Mouse (Mus musculus) limb, embryonic 13.5 days (tissue): ENCODE results near the gene Amn1. TPM values are rescaled to one million over a fixed set of nuclear protein-coding genes. Genes with fewer than 3 reads are reported as not detected.

Experiments
- ATAC-seq: fragments of 200-750 bp; cut with Nextera tagmentation; 2 replicates; pipeline ENCODE4 v1.8.0; 2017; ENCODE audit warnings: low read depth, moderate number of reproducible peaks, moderate TSS enrichment; ENCODE audit not compliant: low FRiP score
- H3K27ac ChIP-seq: fragments of 300-500 bp; sonication (generic); 2 replicates; pipeline ENCODE4 v1.5.1; 2015; ENCODE audit warnings: inconsistent platforms, mild to moderate bottlenecking, moderate library complexity
- H3K27me3 ChIP-seq: fragments of 300-500 bp; sonication (generic); 2 replicates; pipeline ENCODE4 v1.6.1; 2015; ENCODE audit warnings: mild to moderate bottlenecking, inconsistent platforms
- H3K36me3 ChIP-seq: fragments of 300-500 bp; sonication (generic); 2 replicates; pipeline ENCODE4 v1.6.1; 2015; ENCODE audit warnings: inconsistent platforms, mild to moderate bottlenecking, moderate library complexity
- H3K4me1 ChIP-seq: fragments of 300-500 bp; sonication (generic); 2 replicates; pipeline ENCODE4 v1.6.1; 2015; ENCODE audit warnings: inconsistent platforms
- H3K4me2 ChIP-seq: fragments of 300-500 bp; sonication (generic); replicated peaks from 2 replicates; pipeline ENCODE4 v1.6.1; 2015; ENCODE audit warnings: inconsistent platforms, mild to moderate bottlenecking, moderate library complexity
- H3K4me3 ChIP-seq: fragments of 300-500 bp; sonication (generic); 2 replicates; pipeline ENCODE4 v1.5.1; 2015; ENCODE audit warnings: moderate library complexity, mild to moderate bottlenecking, inconsistent platforms
- H3K9ac ChIP-seq: fragments of 300-500 bp; sonication (generic); 2 replicates; pipeline ENCODE4 v1.6.1; 2015; ENCODE audit warnings: mild to moderate bottlenecking, inconsistent platforms
- H3K9me3 ChIP-seq: fragments of 300-500 bp; sonication (generic); 2 replicates; pipeline ENCODE4 v1.6.1; 2016; ENCODE audit warnings: inconsistent platforms
- WGBS: fragments of 180-500 bp; shearing (Covaris S2); methylation state at CpG from one replicate; pipeline ENCODE4 v1.1.7; 2015; 5-methylcytosine and 5-hydroxymethylcytosine counted together
- polyA plus RNA-seq: library from polyadenylated mRNA; unstranded; fragments of >200 nt; fragmentation: Nextera tagmentation; extraction: Ambion mirVana; gene quantifications from 2 replicates; pipeline ENCODE4 v1.2.1, GENCODE M21; 2015

Amn1 gene
- polyA plus RNA-seq, 1 experiment from 2014 or later = 37.9 TPM

DNA sequence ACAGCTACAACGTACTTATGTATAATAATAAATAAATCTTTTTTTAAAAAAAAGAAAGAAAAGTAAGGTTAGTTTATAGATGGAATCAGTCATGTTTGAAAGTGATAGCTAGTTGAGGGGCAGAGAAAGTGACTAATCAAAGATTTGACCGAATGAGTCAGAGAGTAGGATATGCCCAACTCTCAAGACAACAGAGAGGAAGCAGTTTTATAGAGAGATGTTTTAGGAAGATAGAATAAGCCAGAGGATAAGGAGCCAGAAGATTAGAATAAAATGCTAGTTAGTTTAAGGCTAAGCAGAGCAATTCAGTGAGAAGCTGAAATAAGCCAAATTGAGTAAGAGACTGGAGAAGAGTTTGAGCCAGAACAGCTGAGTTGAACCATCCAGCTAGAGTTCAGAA, 36.4 kb downstream of the Amn1 start:
- ATAC-seq = no peak
- Histone ChIP-seq H3K27ac (no peak overlapping the region), H3K27me3 (no peaks in the 10 kb centered on the region), H3K4me2 (no peak overlapping the region), H3K9me3 (no peaks in the 10 kb centered on the region), H3K9ac (no peak overlapping the region), H3K4me1 (no peaks in the 10 kb centered on the region), H3K4me3 (no peak overlapping the region), H3K36me3 (peaks cover 32% of the 10 kb centered on the region)
- WGBS = 96% methylated on average over 2 of the region's 2 CpGs

- no peak for ATAC-seq
- no peak overlapping the region for H3K27ac ChIP-seq
- H3K4me3 ChIP-seq = no peak overlapping the region
- H3K36me3 ChIP-seq = peaks cover 37% of the 10 kb centered on the region
- no peaks in the 10 kb centered on the region for H3K9me3 ChIP-seq
- H3K4me1 ChIP-seq = no peaks in the 10 kb centered on the region
- H3K4me2 ChIP-seq = no peak overlapping the region
- no peaks in the 10 kb centered on the region for H3K27me3 ChIP-seq
- no peak overlapping the region for H3K9ac ChIP-seq
- WGBS = 84% methylated on average over 7 of the region's 7 CpGs
Observed at GRCm38 (mm10) chr6:149148436-149149229, 39.9 kb downstream of the Amn1 start.

DNA sequence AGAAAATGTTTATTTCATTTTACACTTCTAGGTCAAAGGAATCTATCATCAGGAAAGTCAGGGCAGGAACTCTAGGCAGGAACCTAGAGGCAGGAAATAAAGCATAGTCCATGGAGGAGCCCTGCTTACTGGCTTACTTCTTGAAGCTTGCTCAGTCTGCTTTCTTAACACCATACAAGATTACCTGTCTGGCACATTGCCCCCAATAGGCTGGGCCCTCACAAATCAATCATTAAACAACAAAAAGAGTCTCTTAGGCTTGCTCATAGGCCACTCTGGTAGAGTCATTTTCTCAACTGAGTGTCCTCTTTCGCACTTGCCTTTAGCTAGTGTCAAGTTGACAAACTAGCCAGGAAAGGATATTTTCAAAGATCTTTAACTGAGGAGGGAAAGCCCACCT, 43.4 kb downstream of the Amn1 start:
- Histone ChIP-seq H3K27ac (no peak overlapping the region), H3K9ac (no peak overlapping the region), H3K36me3 (peaks cover 24% of the 10 kb centered on the region), H3K4me3 (no peak overlapping the region), H3K27me3 (no peaks in the 10 kb centered on the region), H3K4me2 (no peak overlapping the region), H3K4me1 (peaks cover 6% of the 10 kb centered on the region; the same call in 1 of the 2 replicates), H3K9me3 (0 out of 2 replicates have a peak, but pooled peaks cover 4% of the 10 kb centered on the region)
- ATAC-seq = no peak
- WGBS = 92% methylated on average over 1 of the region's 1 CpGs

GRCm38 (mm10) chr6:149141393-149142173, 46.9 kb downstream of the Amn1 start:
- 0 out of 2 replicates have a peak, but pooled peaks cover 4% of the 10 kb centered on the region for H3K9me3 ChIP-seq
- H3K27ac ChIP-seq = peak overlapping the region; percentile 61
- 6% methylated on average over 36 of the region's 36 CpGs for WGBS
- ATAC-seq = peak; percentile 97
- H3K4me3 ChIP-seq = peak overlapping the region; percentile 53
- H3K4me2 ChIP-seq = peak overlapping the region; percentile 70
- peaks cover 6% of the 10 kb centered on the region; the same call in 1 of the 2 replicates for H3K4me1 ChIP-seq
- peak overlapping the region; percentile 72 for H3K9ac ChIP-seq
- H3K36me3 ChIP-seq = peaks cover 16% of the 10 kb centered on the region
- H3K27me3 ChIP-seq = no peaks in the 10 kb centered on the region

- peaks cover 6% of the 10 kb centered on the region for H3K36me3 ChIP-seq
- H3K9ac ChIP-seq = no peak within 1 kb of the TSS
- no peak within 1 kb of the TSS for H3K4me2 ChIP-seq
- H3K4me3 ChIP-seq = no peak within 1 kb of the TSS
- no peak for ATAC-seq
- H3K4me1 ChIP-seq = peaks cover 13% of the 10 kb centered on the region
- H3K27ac ChIP-seq = no peak within 1 kb of the TSS
- 60% methylated on average over 1 of the region's 1 CpGs for WGBS
- H3K27me3 ChIP-seq = no peaks in the 10 kb centered on the region
- 0 out of 2 replicates have a peak, but pooled peaks cover 4% of the 10 kb centered on the region for H3K9me3 ChIP-seq
Observed at GRCm38 (mm10) chr6:149139471-149139870, 49.0 kb downstream of the Amn1 start, which contains the start of gene Etfbkmt. Gene Etfbkmt, plus strand, starts transcription at chr6:149139849.

GRCm38 (mm10) chr6:149139011-149139410, 49.5 kb downstream of the Amn1 start:
- Histone ChIP-seq H3K27ac (no peak overlapping the region), H3K9me3 (0 out of 2 replicates have a peak, but pooled peaks cover 4% of the 10 kb centered on the region), H3K4me2 (no peak overlapping the region), H3K4me1 (peaks cover 18% of the 10 kb centered on the region), H3K27me3 (no peaks in the 10 kb centered on the region), H3K4me3 (no peak overlapping the region), H3K9ac (no peak overlapping the region), H3K36me3 (peaks cover 2% of the 10 kb centered on the region; the same call in 1 of the 2 replicates)
- 90% methylated on average over 3 of the region's 3 CpGs for WGBS
- no peak for ATAC-seq

DNA sequence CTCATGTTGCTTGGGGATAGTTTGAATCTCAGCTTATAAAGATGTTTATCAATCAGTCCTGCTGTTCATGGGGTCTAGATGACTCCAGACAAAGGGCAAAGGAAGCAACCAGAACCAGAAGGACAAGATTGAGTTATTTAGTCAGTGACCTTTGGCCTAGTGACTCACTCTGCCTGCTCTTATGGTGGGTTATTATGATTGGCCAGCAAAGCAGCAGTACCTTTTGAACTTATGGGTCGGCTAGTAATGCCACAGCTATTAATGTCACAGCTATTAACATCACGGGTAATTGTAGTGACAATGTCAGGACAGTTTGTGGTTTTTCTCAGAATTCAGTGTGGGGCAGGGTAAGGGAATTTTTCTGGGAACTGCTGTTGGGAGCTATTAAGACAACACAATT, 50.6 kb downstream of the Amn1 start:
- 38% methylated on average over 2 of the region's 2 CpGs for WGBS
- no peak overlapping the region for H3K4me2 ChIP-seq
- no peak overlapping the region for H3K4me3 ChIP-seq
- peaks cover 18% of the 10 kb centered on the region for H3K4me1 ChIP-seq
- no peak overlapping the region for H3K27ac ChIP-seq
- H3K36me3 ChIP-seq = no peaks in the 10 kb centered on the region
- 0 out of 2 replicates have a peak, but pooled peaks cover 2% of the 10 kb centered on the region for H3K9me3 ChIP-seq
- no peak for ATAC-seq
- no peak overlapping the region for H3K9ac ChIP-seq
- H3K27me3 ChIP-seq = no peaks in the 10 kb centered on the region

GRCm38 (mm10) chr6:149135631-149136030, 52.9 kb downstream of the Amn1 start:
- ATAC-seq = no peak
- Histone ChIP-seq H3K27ac (no peak overlapping the region), H3K9me3 (no peaks in the 10 kb centered on the region), H3K9ac (no peak overlapping the region), H3K27me3 (no peaks in the 10 kb centered on the region), H3K4me1 (peaks cover 11% of the 10 kb centered on the region), H3K4me3 (no peak overlapping the region), H3K36me3 (no peaks in the 10 kb centered on the region), H3K4me2 (no peak overlapping the region)
- 70% methylated on average over 6 of the region's 6 CpGs for WGBS

DNA sequence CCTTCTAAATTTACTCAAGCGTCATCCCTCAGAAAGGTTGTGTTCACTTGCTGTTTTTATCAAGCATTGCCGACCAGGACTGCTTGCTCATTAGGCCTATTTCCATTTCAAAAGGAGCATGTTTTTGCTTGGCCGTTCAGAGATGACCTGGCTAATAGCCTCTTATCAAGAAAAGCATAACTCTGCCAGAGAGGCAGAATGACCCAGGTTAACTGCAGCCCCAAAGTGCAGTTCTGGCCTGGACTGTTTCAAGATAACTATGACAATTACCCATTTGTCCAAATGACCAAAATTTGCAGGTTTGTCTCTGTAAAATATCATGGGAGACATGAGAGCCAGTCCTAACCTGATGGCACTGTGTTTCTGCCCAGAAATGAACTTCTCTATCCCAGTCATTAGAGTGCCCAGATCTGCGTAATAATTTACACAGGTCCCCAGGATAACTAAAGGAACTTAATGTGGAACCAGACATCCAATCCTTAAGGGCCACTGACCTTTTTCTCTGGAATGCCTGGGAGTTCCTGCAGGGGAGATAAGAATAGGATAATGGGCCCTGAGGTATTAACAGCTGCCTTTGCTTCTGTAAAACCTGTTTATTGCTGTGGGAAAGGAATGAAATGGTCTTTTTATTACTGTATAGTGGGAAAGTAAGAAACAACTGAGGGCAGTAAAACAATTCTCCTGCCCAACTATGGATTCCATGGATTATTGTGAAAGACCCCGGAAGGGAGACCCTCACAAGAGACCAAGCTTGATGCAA, 53.9 kb downstream of the Amn1 start:
- H3K27ac ChIP-seq = no peak overlapping the region
- peak; percentile 46 for ATAC-seq
- no peak overlapping the region for H3K4me2 ChIP-seq
- no peak overlapping the region for H3K9ac ChIP-seq
- no peaks in the 10 kb centered on the region for H3K27me3 ChIP-seq
- no peaks in the 10 kb centered on the region for H3K36me3 ChIP-seq
- WGBS = 8% methylated on average over 5 of the region's 5 CpGs
- H3K9me3 ChIP-seq = no peaks in the 10 kb centered on the region
- H3K4me1 ChIP-seq = peaks cover 11% of the 10 kb centered on the region
- H3K4me3 ChIP-seq = no peak overlapping the region

DNA sequence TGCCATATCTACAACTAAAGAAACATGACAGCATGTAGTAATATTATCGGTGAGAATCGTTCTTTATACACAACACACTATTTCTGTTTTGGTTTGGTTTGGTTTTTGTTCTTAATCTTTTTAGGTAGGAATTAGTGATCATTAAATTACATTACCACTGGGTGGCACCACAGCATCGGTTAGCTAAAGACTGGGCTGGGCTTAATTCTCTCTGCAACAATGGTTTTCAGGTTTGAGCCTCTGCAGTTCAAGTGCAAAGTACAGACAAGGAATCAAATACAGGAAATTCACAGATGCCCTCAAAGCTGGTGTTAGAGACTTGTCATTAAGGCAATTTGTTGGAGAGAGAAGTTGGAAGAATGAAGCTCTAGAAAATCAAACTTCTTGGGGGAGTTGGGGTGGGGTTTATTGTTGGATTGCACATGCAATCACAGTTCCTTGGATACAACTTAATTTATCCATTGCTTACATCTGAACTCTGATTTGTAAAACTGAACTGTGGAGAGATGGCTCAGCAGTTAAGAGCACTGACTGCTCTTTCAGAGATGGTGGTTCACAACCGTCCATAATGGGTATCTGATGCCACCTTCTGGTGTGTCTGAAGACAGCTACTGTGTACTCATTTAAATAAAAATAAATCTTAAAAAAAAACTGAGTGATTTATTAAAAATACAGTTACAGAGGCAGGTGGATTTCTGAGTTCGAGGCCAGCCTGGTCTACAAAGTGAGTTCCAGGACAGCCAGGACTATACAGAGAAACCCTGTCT, 56.0 kb downstream of the Amn1 start:
- WGBS = 32% methylated on average over 5 of the region's 5 CpGs
- H3K36me3 ChIP-seq = no peaks in the 10 kb centered on the region
- peaks cover 11% of the 10 kb centered on the region for H3K4me1 ChIP-seq
- no peaks in the 10 kb centered on the region for H3K27me3 ChIP-seq
- no peak overlapping the region for H3K4me2 ChIP-seq
- no peak overlapping the region for H3K9ac ChIP-seq
- no peak overlapping the region for H3K27ac ChIP-seq
- no peaks in the 10 kb centered on the region for H3K9me3 ChIP-seq
- no peak for ATAC-seq
- no peak overlapping the region for H3K4me3 ChIP-seq

DNA sequence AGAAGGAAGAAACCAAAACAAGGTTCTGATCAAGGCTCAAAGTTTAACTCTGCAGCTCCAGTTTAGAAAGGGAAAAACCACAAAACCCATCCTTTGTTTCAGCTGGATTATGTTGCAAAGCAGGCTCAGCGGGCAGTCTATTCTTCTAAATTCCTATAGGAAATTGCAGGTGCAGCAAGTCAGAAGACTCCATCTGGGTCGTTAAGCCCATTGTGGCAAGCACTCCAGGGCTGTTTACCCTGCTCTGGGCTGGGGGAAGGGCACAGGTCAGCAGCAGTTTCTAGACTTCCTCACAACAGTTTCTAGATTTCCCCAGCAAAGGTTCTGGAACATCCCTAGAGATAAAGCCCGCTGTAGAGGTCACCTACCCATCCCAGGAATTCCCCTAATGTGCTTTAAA, 57.4 kb downstream of the Amn1 start:
- no peak overlapping the region for H3K4me2 ChIP-seq
- no peak overlapping the region for H3K4me3 ChIP-seq
- H3K4me1 ChIP-seq = peaks cover 11% of the 10 kb centered on the region
- ATAC-seq = no peak
- no peak overlapping the region for H3K27ac ChIP-seq
- no peaks in the 10 kb centered on the region for H3K27me3 ChIP-seq
- H3K9ac ChIP-seq = no peak overlapping the region
- no peaks in the 10 kb centered on the region for H3K36me3 ChIP-seq
- WGBS = 27% methylated on average over 3 of the region's 3 CpGs
- H3K9me3 ChIP-seq = no peaks in the 10 kb centered on the region
